Mouse (Mus musculus): ENCODE measurements around the gene Olfr492. TPM values are rescaled to one million over a fixed set of nuclear protein-coding genes. Genes with fewer than 3 reads are reported as not detected.

Gene Olfr492
- polyA plus RNA-seq (2012; rRNA removed; ENCODE audit: low replicate concordance): not detected in 2 replicates

DNA sequence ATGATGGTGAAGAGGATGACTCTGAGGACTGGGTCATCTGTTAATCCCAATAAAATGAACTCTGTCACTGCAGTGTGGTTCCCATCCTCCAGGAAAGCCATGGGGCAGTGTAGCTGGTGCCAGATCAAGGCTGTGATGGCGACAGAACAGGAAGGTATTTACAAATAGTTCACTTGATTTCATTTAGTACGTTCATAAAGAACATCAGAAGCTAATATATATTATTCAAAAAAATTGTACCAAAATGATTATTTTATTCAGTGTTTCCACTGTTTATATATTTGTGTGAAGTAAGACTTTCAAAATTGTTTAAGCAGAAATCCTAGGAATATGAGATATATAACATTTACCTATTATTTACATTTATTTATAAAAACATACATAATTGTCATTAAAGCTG, at the start of gene Olfr492:
TSS of gene Olfr492 (minus strand) at position 101 of the 400 bp plus-strand sequence.

DNA sequence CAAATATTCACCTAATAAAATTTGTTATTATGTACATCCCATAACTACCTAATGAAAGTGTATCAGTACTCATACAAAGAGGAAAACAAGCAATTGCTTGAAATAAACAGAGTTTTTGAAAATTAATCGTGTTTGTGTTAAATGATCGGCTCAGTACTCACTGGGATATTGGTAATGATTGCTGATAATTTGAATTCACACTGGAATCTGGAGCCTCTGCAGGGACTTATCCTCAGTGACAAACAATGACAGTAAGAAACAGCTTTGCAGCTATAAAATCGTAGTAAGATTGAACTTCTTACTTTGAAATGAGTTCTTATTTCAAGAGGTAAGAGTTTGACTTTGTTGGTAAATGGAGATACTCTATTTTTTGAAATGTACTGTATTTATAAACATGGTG, 41.6 kb upstream of the Olfr492 start, which contains the start of gene Olfr494:
TSS of gene Olfr494 (plus strand) at position 301 of the 400 bp plus-strand sequence.

DNA sequence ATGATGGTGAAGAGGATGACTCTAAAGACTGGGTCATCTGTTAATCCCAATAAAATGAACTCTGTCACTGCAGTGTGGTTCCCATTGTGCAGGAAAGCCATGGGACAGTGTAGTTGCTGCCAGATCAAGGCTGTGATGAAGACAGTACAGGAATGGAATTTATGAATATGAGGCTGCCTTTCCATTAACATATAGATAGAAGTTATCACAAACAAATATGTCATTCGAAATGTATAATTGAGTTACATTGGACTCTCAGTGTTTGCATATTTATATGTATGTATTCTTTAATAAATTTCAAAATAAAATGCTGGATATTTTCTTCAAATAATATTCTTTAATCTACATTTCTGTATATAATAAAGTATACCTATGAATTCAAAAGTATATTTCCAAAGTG, 23.4 kb upstream of the Olfr492 start, which contains the start of gene Olfr493:
TSS of gene Olfr493 (minus strand) at position 101 of the 400 bp plus-strand sequence.

DNA sequence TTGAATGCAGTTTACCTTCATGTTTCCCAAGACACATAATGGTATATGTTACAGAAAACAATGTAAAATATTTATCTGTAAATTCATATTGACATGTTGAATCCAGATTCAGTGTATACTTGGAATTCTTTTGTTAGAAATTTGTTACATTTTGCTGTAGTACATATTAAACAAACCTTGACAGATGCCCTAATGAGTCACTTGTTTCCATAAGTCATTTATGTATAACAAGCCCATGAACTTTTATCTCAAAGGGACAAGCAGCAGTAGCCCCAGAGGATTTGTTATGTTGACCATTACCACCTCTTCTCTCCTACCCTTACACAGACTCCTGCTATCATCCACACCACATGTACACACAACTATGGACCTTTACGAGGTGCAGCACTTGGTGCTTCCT, 10.3 kb downstream of the Olfr492 start, which contains the start of gene Olfr491:
TSS of gene Olfr491 (plus strand) at position 301 of the 400 bp plus-strand sequence.

DNA sequence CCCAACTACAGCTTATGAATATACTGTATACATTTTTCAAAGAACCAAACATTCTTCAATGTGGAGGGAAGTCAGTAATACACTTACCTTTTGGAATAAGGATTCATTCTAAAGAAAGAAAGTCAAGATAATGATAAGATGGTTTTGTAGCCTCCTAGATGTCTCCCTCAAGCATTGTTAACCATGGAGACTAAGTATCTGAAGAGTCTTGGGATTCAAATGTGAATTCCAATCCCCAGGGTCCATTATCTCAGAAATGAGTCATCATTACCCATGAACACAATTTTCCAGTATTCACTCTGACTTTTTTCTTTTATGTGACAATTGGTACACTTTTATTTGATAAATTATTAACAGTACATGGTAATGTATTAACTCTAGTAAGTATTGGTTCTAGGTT, 34.6 kb downstream of the Olfr492 start, which contains the start of gene Olfr490:
TSS of gene Olfr490 (minus strand) at position 101 of the 400 bp plus-strand sequence.

Other genes starting within 250 kb of the Olfr492 start
- gene Olfr481, start 243.8 kb downstream of the Olfr492 start, polyA plus RNA-seq (2012; rRNA removed; ENCODE audit: low replicate concordance): not detected in 2 replicates
- gene Olfr482, start 226.1 kb downstream of the Olfr492 start, polyA plus RNA-seq (2012; rRNA removed; ENCODE audit: low replicate concordance): not detected in 2 replicates
- gene Olfr483, start 222.8 kb downstream of the Olfr492 start, polyA plus RNA-seq (2012; rRNA removed; ENCODE audit: low replicate concordance): not detected in 2 replicates
- gene Olfr484, start 196.2 kb downstream of the Olfr492 start, polyA plus RNA-seq (2012; rRNA removed; ENCODE audit: low replicate concordance): not detected in 2 replicates
- gene Olfr485, start 163.8 kb downstream of the Olfr492 start, polyA plus RNA-seq (2012; rRNA removed; ENCODE audit: low replicate concordance): not detected in 2 replicates
- not detected in 2 replicates for gene Olfr486, start 150.9 kb downstream of the Olfr492 start, polyA plus RNA-seq (2012; rRNA removed; ENCODE audit: low replicate concordance)
- gene Olfr487, start 109.0 kb downstream of the Olfr492 start, polyA plus RNA-seq (2012; rRNA removed; ENCODE audit: low replicate concordance): not detected in 2 replicates
- gene Olfr488, start 65.3 kb downstream of the Olfr492 start, polyA plus RNA-seq (2012; rRNA removed; ENCODE audit: low replicate concordance): not detected in 2 replicates
- gene Olfr490, start 34.7 kb downstream of the Olfr492 start, polyA plus RNA-seq (2012; rRNA removed; ENCODE audit: low replicate concordance): not detected in 2 replicates
- not detected in 2 replicates for gene Olfr491, start 10.2 kb downstream of the Olfr492 start, polyA plus RNA-seq (2012; rRNA removed; ENCODE audit: low replicate concordance)
- gene Olfr493, start 23.3 kb upstream of the Olfr492 start, polyA plus RNA-seq (2012; rRNA removed; ENCODE audit: low replicate concordance): not detected in 2 replicates
- not detected in 2 replicates for gene Olfr494, start 41.7 kb upstream of the Olfr492 start, polyA plus RNA-seq (2012; rRNA removed; ENCODE audit: low replicate concordance)
- gene Olfr495, start 69.5 kb upstream of the Olfr492 start, polyA plus RNA-seq (2012; rRNA removed; ENCODE audit: low replicate concordance): not detected in 2 replicates
- not detected in 2 replicates for gene Olfr497, start 96.7 kb upstream of the Olfr492 start, polyA plus RNA-seq (2012; rRNA removed; ENCODE audit: low replicate concordance)
- gene Olfr498, start 141.7 kb upstream of the Olfr492 start, polyA plus RNA-seq (2012; rRNA removed; ENCODE audit: low replicate concordance): not detected in 2 replicates
- not detected in 2 replicates for gene Olfr502, start 201.4 kb upstream of the Olfr492 start, polyA plus RNA-seq (2012; rRNA removed; ENCODE audit: low replicate concordance)
- not detected in 2 replicates for gene Olfr503, start 220.9 kb upstream of the Olfr492 start, polyA plus RNA-seq (2012; rRNA removed; ENCODE audit: low replicate concordance)
- gene Olfr504, start 242.1 kb upstream of the Olfr492 start, polyA plus RNA-seq (2012; rRNA removed; ENCODE audit: low replicate concordance): not detected in 2 replicates